Mouse (Mus musculus): ENCODE data around the gene Noxo1.
"Not testable (repeated sequence)": the region's sequence is repeated elsewhere in the genome, so short reads cannot be mapped to it uniquely, and the experiment has no call there.

The Noxo1 gene

GRCm38 (mm10) chr17:24677500-24678080, 18.4 kb upstream of the Noxo1 start:
- DNase-seq (ENCODE audit: low spot score), result no peak

GRCm38 (mm10) chr17:24686514-24686913, 9.5 kb upstream of the Noxo1 start:
- peak; percentile 52 for DNase-seq (ENCODE audit: low spot score)

GRCm38 (mm10) chr17:24687146-24687595, 8.9 kb upstream of the Noxo1 start:
- DNase-seq (ENCODE audit: low spot score), result peak; percentile 61

GRCm38 (mm10) chr17:24687599-24687998, 8.4 kb upstream of the Noxo1 start:
- no peak for DNase-seq (ENCODE audit: low spot score)

- no peak for DNase-seq (ENCODE audit: low spot score)
These were observed 6.6 kb upstream of the Noxo1 start, which contains the start of gene Syngr3 for GRCm38 (mm10) chr17:24689251-24690081. Gene Syngr3, minus strand, starts transcription at chr17:24689955.

GRCm38 (mm10) chr17:24692385-24692784, 3.6 kb upstream of the Noxo1 start:
- no peak for DNase-seq (ENCODE audit: low spot score)

GRCm38 (mm10) chr17:24695326-24696010, 566 bp upstream of the Noxo1 start:
- no peak for DNase-seq (ENCODE audit: low spot score)

- DNase-seq (ENCODE audit: low spot score), result no peak
These were observed 2.0 kb downstream of the Noxo1 start for GRCm38 (mm10) chr17:24697985-24698384.

- DNase-seq (ENCODE audit: low spot score), result no peak
These were observed 2.7 kb downstream of the Noxo1 start for GRCm38 (mm10) chr17:24698715-24699114.

GRCm38 (mm10) chr17:24699473-24699872, 3.4 kb downstream of the Noxo1 start:
- DNase-seq (ENCODE audit: low spot score), result no peak

- DNase-seq (ENCODE audit: low spot score), result no peak
These were observed 5.2 kb downstream of the Noxo1 start for GRCm38 (mm10) chr17:24701251-24701650.

- no peak for DNase-seq (ENCODE audit: low spot score)
These were observed 9.8 kb downstream of the Noxo1 start for GRCm38 (mm10) chr17:24705821-24706220.

- peak; percentile 92 for DNase-seq (ENCODE audit: low spot score)
These were observed 11.2 kb downstream of the Noxo1 start, which contains the start of gene Tbl3 for GRCm38 (mm10) chr17:24706982-24707800. Gene Tbl3, minus strand, starts transcription at chr17:24707660.

GRCm38 (mm10) chr17:24707801-24708425, 11.9 kb downstream of the Noxo1 start:
- peak; percentile 30 for DNase-seq (ENCODE audit: low spot score)

GRCm38 (mm10) chr17:24708646-24709045, 12.6 kb downstream of the Noxo1 start:
- no peak for DNase-seq (ENCODE audit: low spot score)

- DNase-seq (ENCODE audit: low spot score), result no peak
These were observed 19.5 kb downstream of the Noxo1 start for GRCm38 (mm10) chr17:24715556-24715955.

GRCm38 (mm10) chr17:24716166-24716682, 20.2 kb downstream of the Noxo1 start:
- DNase-seq (ENCODE audit: low spot score), result no peak

GRCm38 (mm10) chr17:24717943-24718342, 21.9 kb downstream of the Noxo1 start, which contains the start of the genes Rnf151 and Rps2:
Gene Rnf151, minus strand, starts transcription at chr17:24718063.
Gene Rps2, plus strand, starts transcription at chr17:24718116.
- DNase-seq (ENCODE audit: low spot score), result no peak

GRCm38 (mm10) chr17:24718938-24719337, 22.9 kb downstream of the Noxo1 start:
- not testable (repeated sequence) for DNase-seq (ENCODE audit: low spot score)

GRCm38 (mm10) chr17:24719494-24720222, 23.6 kb downstream of the Noxo1 start:
- peak; percentile 98 for DNase-seq (ENCODE audit: low spot score)

All from T-cell, adult 2 months (primary cell).